ENCODE assay signal across 26 mouse cellular contexts in the genomic region with DNA sequence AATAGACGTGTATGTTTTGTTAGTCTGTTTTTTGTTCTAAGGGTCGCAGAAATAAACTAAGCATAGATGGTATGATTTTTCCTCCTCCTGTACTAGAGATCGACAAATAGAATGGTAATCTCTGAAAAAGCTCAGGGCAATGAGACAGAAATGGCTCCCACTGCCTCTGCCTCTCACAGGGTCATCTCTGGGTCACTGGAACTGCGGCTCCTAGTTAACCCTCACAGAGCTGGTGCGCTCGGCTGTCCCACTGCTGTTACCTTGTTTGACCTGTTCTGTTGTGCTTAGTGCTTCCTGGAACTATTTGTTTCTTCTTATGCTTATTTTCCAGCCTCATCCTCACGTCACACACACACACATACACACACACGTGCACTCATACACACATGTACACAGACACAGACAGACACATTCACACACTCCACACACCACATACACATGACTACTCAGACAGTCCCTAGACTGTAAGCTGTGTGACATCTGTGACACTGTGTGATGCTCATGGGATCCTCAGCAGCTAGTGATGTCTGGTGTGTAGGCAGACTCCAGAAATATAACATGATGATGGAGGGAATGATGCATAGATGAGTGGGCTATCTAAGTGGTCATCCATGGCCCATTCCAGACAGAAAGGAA. TPM values are rescaled to one million over a fixed set of nuclear protein-coding genes. Genes with fewer than 3 reads are reported as not detected.
DNase-seq lines count a peak whose midpoint lies in the region; ATAC-seq lines count a peak whose summit lies in the region.
"Had no signal": no experiment of that assay in that cellular context is flagged by ENCODE, and none has a peak within 500 bp of the region (broad histone marks: within the 10 kb centered on the region; RNA-seq: fewer than 3 reads in every experiment).

No protein-coding gene starts in this region.

- no peak overlapping the region for H3K9ac ChIP-seq in embryonic facial prominence, embryonic 11.5 days (replicated peaks; ENCODE audit: low read length)
- no peak overlapping the region for H3K9ac ChIP-seq in kidney, embryonic 16.5 days (replicated peaks; ENCODE audit: low read length)
- H3K9ac ChIP-seq in neural tube, embryonic 12.5 days, result no peak overlapping the region
- no peak overlapping the region for H3K9ac ChIP-seq in neural tube, embryonic 15.5 days (replicated peaks)
- H3K9ac ChIP-seq: embryonic facial prominence, embryonic 15.5 days; heart, embryonic 15.5 days; hindbrain, embryonic 15.5 days had no signal

- H3K27ac ChIP-seq in embryonic facial prominence, embryonic 11.5 days (replicated peaks; ENCODE audit: low read depth, low read length), result no peak overlapping the region
- H3K27ac ChIP-seq in embryonic facial prominence, embryonic 10.5 days (replicated peaks), result no peak overlapping the region; the same call in 1 of the 2 replicates
- H3K27ac ChIP-seq in kidney, embryonic 16.5 days (ENCODE audit: low read length), result no peak overlapping the region
- H3K27ac ChIP-seq in neural tube, embryonic 12.5 days, result no peak overlapping the region
- no peak overlapping the region for H3K27ac ChIP-seq in neural tube, embryonic 15.5 days (replicated peaks)
- H3K27ac ChIP-seq: embryonic facial prominence, embryonic 15.5 days; forebrain, embryonic 10.5 days; gastrocnemius, adult 2 months; heart, embryonic 15.5 days; hindbrain, embryonic 15.5 days had no signal

- no peaks in the 10 kb centered on the region for H3K36me3 ChIP-seq in embryonic facial prominence, embryonic 11.5 days (replicated peaks; ENCODE audit: control insufficient read depth, insufficient read depth, low read depth, low read length)
- no peaks in the 10 kb centered on the region for H3K36me3 ChIP-seq in embryonic facial prominence, embryonic 10.5 days (replicated peaks)
- H3K36me3 ChIP-seq in kidney, embryonic 16.5 days (ENCODE audit: insufficient read depth, low read length), result no peaks in the 10 kb centered on the region
- no peaks in the 10 kb centered on the region for H3K36me3 ChIP-seq in neural tube, embryonic 12.5 days
- no peaks in the 10 kb centered on the region for H3K36me3 ChIP-seq in neural tube, embryonic 15.5 days
- H3K36me3 ChIP-seq: embryonic facial prominence, embryonic 15.5 days; forebrain, embryonic 10.5 days; G1E; heart, embryonic 15.5 days; hindbrain, embryonic 15.5 days had no signal

- no peaks in the 10 kb centered on the region for H3K9me3 ChIP-seq in embryonic facial prominence, embryonic 11.5 days (replicated peaks; ENCODE audit: control insufficient read depth, low read length)
- H3K9me3 ChIP-seq in embryonic facial prominence, embryonic 10.5 days, result no peaks in the 10 kb centered on the region
- no peaks in the 10 kb centered on the region for H3K9me3 ChIP-seq in kidney, embryonic 16.5 days (ENCODE audit: low read length)
- no peaks in the 10 kb centered on the region for H3K9me3 ChIP-seq in neural tube, embryonic 12.5 days
- H3K9me3 ChIP-seq in neural tube, embryonic 15.5 days (replicated peaks), result no peaks in the 10 kb centered on the region
- H3K9me3 ChIP-seq: embryonic facial prominence, embryonic 15.5 days; forebrain, embryonic 10.5 days; heart, embryonic 15.5 days; hindbrain, embryonic 15.5 days had no signal

- no peaks in the 10 kb centered on the region for H3K27me3 ChIP-seq in embryonic facial prominence, embryonic 11.5 days (ENCODE audit: control insufficient read depth, insufficient read depth, low read length)
- H3K27me3 ChIP-seq in embryonic facial prominence, embryonic 10.5 days (replicated peaks; ENCODE audit: low read depth, poor library complexity, severe bottlenecking), result no peaks in the 10 kb centered on the region
- no peaks in the 10 kb centered on the region for H3K27me3 ChIP-seq in kidney, embryonic 16.5 days (ENCODE audit: insufficient read depth, low read length)
- H3K27me3 ChIP-seq in neural tube, embryonic 12.5 days (replicated peaks), result no peaks in the 10 kb centered on the region
- no peaks in the 10 kb centered on the region for H3K27me3 ChIP-seq in neural tube, embryonic 15.5 days (replicated peaks)
- H3K27me3 ChIP-seq: embryonic facial prominence, embryonic 15.5 days; heart, embryonic 15.5 days; hindbrain, embryonic 15.5 days had no signal

- H3K4me3 ChIP-seq in embryonic facial prominence, embryonic 11.5 days (ENCODE audit: low read depth, low read length), result no peak overlapping the region
- no peak overlapping the region for H3K4me3 ChIP-seq in embryonic facial prominence, embryonic 10.5 days
- H3K4me3 ChIP-seq in kidney, embryonic 16.5 days (ENCODE audit: low read length), result no peak overlapping the region
- no peak overlapping the region for H3K4me3 ChIP-seq in neural tube, embryonic 12.5 days
- no peak overlapping the region for H3K4me3 ChIP-seq in neural tube, embryonic 15.5 days (replicated peaks)
- H3K4me3 ChIP-seq: embryonic facial prominence, embryonic 15.5 days; erythroblast, embryonic 14.5 days; forebrain, embryonic 10.5 days; gastrocnemius, adult 2 months; heart, embryonic 15.5 days; hindbrain, embryonic 15.5 days had no signal

- 33% methylated on average over 8 of the region's 8 CpGs for WGBS in embryonic facial prominence, embryonic 11.5 days
- 41% methylated on average over 8 of the region's 8 CpGs for WGBS in embryonic facial prominence, embryonic 10.5 days
- WGBS in kidney, embryonic 16.5 days, result 24% methylated on average over 8 of the region's 8 CpGs
- WGBS in neural tube, embryonic 12.5 days, result 36% methylated on average over 8 of the region's 8 CpGs
- WGBS in neural tube, embryonic 15.5 days, result 40% methylated on average over 8 of the region's 8 CpGs

- H3K4me2 ChIP-seq in embryonic facial prominence, embryonic 11.5 days (ENCODE audit: low read depth, low read length), result no peak overlapping the region
- H3K4me2 ChIP-seq in kidney, embryonic 16.5 days (replicated peaks; ENCODE audit: low read depth, low read length), result no peak overlapping the region
- no peak overlapping the region for H3K4me2 ChIP-seq in neural tube, embryonic 12.5 days (replicated peaks)
- no peak overlapping the region for H3K4me2 ChIP-seq in neural tube, embryonic 15.5 days
- H3K4me2 ChIP-seq: embryonic facial prominence, embryonic 15.5 days; heart, embryonic 11.5 days; heart, embryonic 15.5 days; hindbrain, embryonic 15.5 days had no signal

- no peaks in the 10 kb centered on the region for H3K4me1 ChIP-seq in embryonic facial prominence, embryonic 11.5 days (ENCODE audit: control insufficient read depth, insufficient read depth, low read length)
- peaks cover 22% of the 10 kb centered on the region for H3K4me1 ChIP-seq in embryonic facial prominence, embryonic 10.5 days
- 0 out of 2 replicates have a peak, but pooled peaks cover 3% of the 10 kb centered on the region for H3K4me1 ChIP-seq in kidney, embryonic 16.5 days (ENCODE audit: insufficient read depth, low read length)
- H3K4me1 ChIP-seq in neural tube, embryonic 12.5 days, result 0 out of 2 replicates have a peak, but pooled peaks cover 4% of the 10 kb centered on the region
- H3K4me1 ChIP-seq in neural tube, embryonic 15.5 days, result no peaks in the 10 kb centered on the region
- H3K4me1 ChIP-seq: embryonic facial prominence, embryonic 15.5 days; heart, embryonic 15.5 days had no signal

- DNase-seq in embryonic facial prominence, embryonic 11.5 days (ENCODE audit: low spot score), result peak; percentile 56
- no peak for DNase-seq in embryonic facial prominence, embryonic 10.5 days (ENCODE audit: low spot score)
- DNase-seq in kidney, adult 8-10 months, result no peak
- peak; percentile 33 for DNase-seq in retina, postnatal 1 day
- no peak for DNase-seq in cerebellum, adult 18-20 months
- DNase-seq: adrenal gland, postnatal 10 days; B cell, adult 2 months; cerebellum, adult 11 months; cerebellum, adult 9-10 months; cerebellum, postnatal 25 days; gastrocnemius, adult 2 months; gastrocnemius, postnatal 36 days; heart, adult 11 months; heart, postnatal 14 days had no signal

- no peak for ATAC-seq in embryonic facial prominence, embryonic 11.5 days (replicated peaks; ENCODE audit: insufficient number of reproducible peaks, low FRiP score, low TSS enrichment, low read depth)
- ATAC-seq in kidney, embryonic 16.5 days (ENCODE audit: low FRiP score, low TSS enrichment), result peak; percentile 72; the same call in 1 of the 2 replicates
- ATAC-seq in neural tube, embryonic 12.5 days (ENCODE audit: low FRiP score, low read depth), result peak; percentile 61; the same call in 1 of the 2 replicates
- ATAC-seq in neural tube, embryonic 15.5 days (ENCODE audit: low FRiP score), result no peak
- ATAC-seq: CD4-positive, CD25-positive, alpha-beta regulatory T cell, adult 4 months; forebrain, embryonic 14.5 days had no signal

RNA-seq across cellular contexts. Expression of a gene that starts 13.0 kb away (rescaled TPM):
- 66.3 and 67.8 TPM in 2 replicates for polyA plus RNA-seq in embryonic facial prominence, embryonic 11.5 days (2014; fragmentation: Nextera tagmentation; extraction: Ambion mirVana)
- polyA plus RNA-seq in embryonic facial prominence, embryonic 10.5 days (2016; fragmentation: Nextera tagmentation; extraction: Ambion mirVana), result 38.0 and 48.9 TPM in 2 replicates
- 30.5 and 32.4 TPM in 2 replicates for polyA plus RNA-seq in kidney, embryonic 16.5 days (2015; fragmentation: Nextera tagmentation; extraction: Ambion mirVana)
- polyA plus RNA-seq in neural tube, embryonic 12.5 days (2016; fragmentation: Nextera tagmentation; extraction: Ambion mirVana), result 13.8 and 16.0 TPM in 2 replicates
- 24.7 and 29.6 TPM in 2 replicates for polyA plus RNA-seq in neural tube, embryonic 15.5 days (2015; fragmentation: Nextera tagmentation; extraction: Ambion mirVana)

Comparison
In these comparisons a context has a peak if more than half of its experiments do, and no peak if none do; other contexts are left out.
1. ATAC-seq: peak in kidney, embryonic 16.5 days (single experiment) and neural tube, embryonic 12.5 days (single experiment); none in embryonic facial prominence, embryonic 11.5 days (single experiment) and neural tube, embryonic 15.5 days (single experiment).
2. DNase-seq: peak in embryonic facial prominence, embryonic 11.5 days (single experiment) and retina, postnatal 1 day (single experiment); none in embryonic facial prominence, embryonic 10.5 days (single experiment), kidney, adult 8-10 months (0 of 2) and cerebellum, adult 18-20 months (0 of 2).